Mouse (Mus musculus) kidney, adult 2 months (tissue): ENCODE results near the gene Gmfg. TPM values are rescaled to one million over a fixed set of nuclear protein-coding genes. Genes with fewer than 3 reads are reported as not detected.
A peak's percentile ranks its signal among the peaks of the same experiment; 100 is the strongest.

Experiments used
- DNase-seq: peaks from one replicate; pipeline ENCODE4 v3.0.0; 2021
- H3K27ac ChIP-seq: fragments of 200-500 bp; 2 replicates; pipeline ENCODE4 v1.5.1; 2012; ENCODE audit warnings: low read depth, low read length, control low read depth, inconsistent platforms; ENCODE audit not compliant: insufficient read depth
- H3K27me3 ChIP-seq: fragments of 200-500 bp; replicated peaks from 2 replicates; pipeline ENCODE4 v1.6.1; 2012; ENCODE audit warnings: mild to moderate bottlenecking, moderate library complexity, low read length, inconsistent platforms; ENCODE audit not compliant: control insufficient read depth, insufficient read depth
- H3K36me3 ChIP-seq: fragments of 200-500 bp; 2 replicates; pipeline ENCODE4 v1.6.1; 2012; ENCODE audit warnings: mild to moderate bottlenecking, moderate library complexity, low read length, inconsistent platforms; ENCODE audit not compliant: control insufficient read depth, insufficient read depth
- H3K4me1 ChIP-seq: fragments of 200-500 bp; 2 replicates; pipeline ENCODE4 v1.6.1; 2011; ENCODE audit warnings: low read length; ENCODE audit not compliant: control insufficient read depth, insufficient read depth
- H3K4me3 ChIP-seq: fragments of 200-500 bp; 2 replicates; pipeline ENCODE4 v1.5.1; 2011; ENCODE audit warnings: mild to moderate bottlenecking, low read depth, low read length, control low read depth; ENCODE audit not compliant: insufficient read depth
- CTCF ChIP-seq: fragments of 200-500 bp; conservative IDR thresholded peaks from 2 replicates; pipeline ENCODE4 v1.5.1; 2011; ENCODE audit warnings: low read depth, mild to moderate bottlenecking, control low read depth, low read length, moderate library complexity, mixed read lengths; ENCODE audit not compliant: insufficient read depth, insufficient read length
- POLR2A ChIP-seq: fragments of 200-500 bp; IDR thresholded peaks from one replicate; pipeline ENCODE4 v1.6.1; 2011; ENCODE audit warnings: low read depth, low read length, control low read depth
- whole genome bisulfite sequencing: fragments of 180-500 bp; shearing (Covaris S2); methylation state at CpG from one replicate; pipeline ENCODE4 v1.1.7; 2018; 5-methylcytosine and 5-hydroxymethylcytosine counted together
- polyA plus RNA-seq: library from polyadenylated mRNA; depleted of rRNA; stranded (reverse); fragments of >200 nt; gene quantifications from 2 replicates; pipeline ENCODE4 v1.2.3, GENCODE M21; 2012; rRNA removed

Gmfg gene
- polyA plus RNA-seq = 8.4 and 14.5 TPM in 2 replicates

DNA sequence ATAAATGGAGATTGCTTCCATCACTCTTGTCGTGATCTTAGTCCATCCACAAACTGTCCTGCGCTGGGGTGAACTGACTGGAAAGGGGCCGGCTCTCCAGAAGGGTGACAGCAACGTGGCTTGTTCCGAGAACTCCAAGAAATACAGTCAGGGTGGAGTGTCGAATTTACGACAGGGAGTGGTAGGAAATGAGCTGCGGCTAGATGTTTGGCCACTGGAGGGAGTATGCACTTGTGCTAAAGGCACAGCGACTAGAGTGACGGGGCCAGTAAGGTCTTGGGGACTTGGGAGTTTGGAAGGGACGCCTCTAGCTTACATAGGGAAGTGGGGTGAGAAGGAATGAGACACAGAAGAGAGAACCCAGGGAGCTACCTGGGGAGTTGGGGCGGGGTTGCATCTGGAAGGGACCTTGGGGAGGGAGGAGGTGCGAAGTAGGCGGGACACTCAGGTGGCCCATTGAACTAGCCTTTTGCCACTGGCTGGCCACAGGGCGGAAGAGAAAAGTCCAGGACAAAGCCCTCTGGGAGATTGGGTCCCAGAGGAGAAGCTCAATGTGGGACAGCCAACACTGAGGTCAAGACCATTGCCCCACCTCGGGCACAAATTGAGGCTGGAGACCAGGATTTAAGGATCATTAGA lies at the start of gene Gmfg:
Gene Gmfg, plus strand, starts transcription at position 516 of the 639 bp plus-strand sequence.
- WGBS = 2% methylated on average over 16 of the region's 16 CpGs
- DNase-seq = peak; percentile 90
- H3K4me1 ChIP-seq = peaks cover 3% of the 10 kb centered on the region; the same call in 1 of the 2 replicates
- no peaks in the 10 kb centered on the region for H3K27me3 ChIP-seq
- peak; percentile 76 for TF ChIP-seq CTCF
- no peak for TF ChIP-seq POLR2A
- H3K4me3 ChIP-seq = peak within 1 kb of the TSS; percentile 60
- peak within 1 kb of the TSS; percentile 68 for H3K27ac ChIP-seq
- H3K36me3 ChIP-seq = no peaks in the 10 kb centered on the region

DNA sequence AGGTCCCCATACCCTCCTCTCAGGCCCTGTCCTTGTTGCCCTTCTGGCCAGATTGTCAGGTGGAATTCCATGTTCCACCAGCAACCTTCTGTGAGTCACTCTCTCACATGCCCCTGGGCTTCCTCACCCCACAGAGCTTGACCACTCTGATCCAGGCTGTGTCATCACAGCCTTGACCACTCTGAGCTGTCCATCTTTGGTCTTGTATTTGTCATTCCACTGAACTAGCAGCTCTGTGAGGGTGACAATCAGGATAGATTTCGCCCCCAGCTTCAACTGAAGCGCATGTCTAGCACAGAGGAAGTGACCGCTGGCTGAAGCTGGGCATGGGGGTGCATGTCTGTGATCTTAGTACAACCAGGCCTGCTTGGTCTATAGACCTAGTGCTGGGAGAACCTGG lies 46.9 kb upstream of the Gmfg start:
- H3K4me1 ChIP-seq = peaks cover 10% of the 10 kb centered on the region; the same call in 1 of the 2 replicates
- TF ChIP-seq CTCF (no peak), POLR2A (no peak)
- DNase-seq = no peak
- WGBS = 98% methylated on average over 3 of the region's 3 CpGs
- H3K4me3 ChIP-seq = no peak overlapping the region
- H3K27ac ChIP-seq = no peak overlapping the region
- H3K27me3 ChIP-seq = no peaks in the 10 kb centered on the region
- no peaks in the 10 kb centered on the region; the same call in 1 of the 2 replicates for H3K36me3 ChIP-seq

DNA sequence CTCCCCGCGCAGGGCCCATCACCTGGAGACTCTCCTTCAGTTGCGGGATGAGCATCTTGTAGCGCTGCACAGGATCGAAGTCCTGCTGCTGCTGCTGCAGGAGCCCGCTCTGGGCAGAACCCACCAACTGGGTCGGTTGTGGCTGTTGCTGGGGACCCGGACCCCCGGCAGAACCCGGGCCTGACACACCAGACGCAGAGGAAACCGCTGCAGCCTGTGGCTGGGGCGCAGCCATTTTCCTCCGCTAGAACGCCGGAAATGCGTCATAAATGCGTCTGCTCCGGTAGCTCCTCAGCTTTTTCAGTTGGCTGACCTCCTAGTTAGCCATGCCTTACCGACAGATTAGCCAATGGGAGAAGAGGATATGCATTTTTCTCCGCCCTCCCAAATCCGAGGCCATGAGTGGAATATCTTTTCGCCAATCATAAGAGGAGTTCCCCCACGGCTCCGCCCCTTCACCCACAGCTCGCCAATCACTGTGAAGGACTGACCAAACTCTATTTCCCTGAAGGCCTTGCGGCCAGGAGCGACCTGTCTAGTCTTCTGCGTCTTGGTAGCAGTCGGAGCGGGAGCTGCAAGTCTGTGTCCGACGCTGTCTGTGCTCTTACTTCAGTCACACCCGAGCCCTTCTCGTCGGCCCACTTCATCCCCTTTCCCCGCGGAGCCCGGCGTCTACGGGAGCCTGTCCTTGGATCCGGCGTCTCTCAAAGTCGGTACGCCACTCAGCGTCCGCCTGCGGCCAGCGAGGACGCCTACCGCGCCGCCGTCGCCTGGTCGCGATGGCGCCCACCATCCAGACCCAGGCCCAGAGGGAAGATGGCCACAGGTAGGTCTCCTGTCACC lies 44.6 kb upstream of the Gmfg start, which contains the start of the genes Med29 and Paf1:
Gene Med29, minus strand, starts transcription at position 280 of the 843 bp plus-strand sequence.
Gene Paf1, plus strand, starts transcription at position 523 of the 843 bp plus-strand sequence.
- under 1% methylated on average over 58 of the region's 58 CpGs for WGBS

DNA sequence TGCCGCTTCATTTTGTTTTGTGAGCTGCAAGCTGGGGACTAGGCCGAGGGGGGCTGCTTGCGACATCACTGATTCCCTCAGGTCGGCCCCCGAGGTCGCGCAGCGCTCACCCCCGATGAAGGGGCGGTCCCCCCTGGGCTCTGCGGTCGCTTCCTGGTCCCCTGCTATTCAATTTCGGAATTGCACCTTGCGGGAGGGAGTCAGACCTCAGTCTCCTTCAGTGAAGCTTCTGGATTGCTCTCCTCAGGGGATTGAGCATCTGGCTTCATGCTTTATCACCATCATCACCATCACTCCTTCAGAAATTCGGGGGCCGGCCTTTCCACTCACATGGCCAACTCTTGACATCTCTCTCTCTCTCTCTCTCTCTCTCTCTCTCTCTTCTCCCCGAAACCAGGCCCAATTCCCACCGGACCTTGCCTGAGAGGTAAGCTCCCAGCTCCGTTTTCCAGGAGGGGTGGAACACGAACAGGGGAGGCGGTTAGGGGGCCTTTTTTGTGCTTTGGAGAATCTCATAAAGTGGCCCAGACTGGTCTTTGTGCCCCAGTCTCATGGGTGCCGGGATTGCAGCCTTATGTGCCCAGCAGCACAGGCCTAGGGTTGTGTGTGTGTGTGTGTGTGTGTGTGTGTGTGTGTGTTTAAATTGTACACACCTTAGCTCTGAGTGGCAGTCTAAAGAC lies 43.8 kb upstream of the Gmfg start:
- Histone ChIP-seq H3K27ac (0 out of 2 replicates have a peak overlapping the region, but pooled peaks have one; percentile 17), H3K36me3 (peaks cover 5% of the 10 kb centered on the region), H3K27me3 (no peaks in the 10 kb centered on the region), H3K4me3 (peak overlapping the region; percentile 87), H3K4me1 (peaks cover 6% of the 10 kb centered on the region; the same call in 1 of the 2 replicates)
- TF ChIP-seq CTCF = no peak
- no peak for TF ChIP-seq POLR2A
- 5% methylated on average over 22 of the region's 22 CpGs for WGBS
- DNase-seq = no peak

More for the DNA sequence above, 44.6 kb upstream of the Gmfg start, which contains the start of the genes Med29 and Paf1:
- peak; percentile 99 for DNase-seq
- Histone ChIP-seq H3K27me3 (no peaks in the 10 kb centered on the region), H3K27ac (peak within 1 kb of the TSS; percentile 17; the same call in 1 of the 2 replicates), H3K4me1 (peaks cover 6% of the 10 kb centered on the region; the same call in 1 of the 2 replicates), H3K36me3 (peaks cover 4% of the 10 kb centered on the region), H3K4me3 (peak within 1 kb of the TSS; percentile 87)
- TF ChIP-seq CTCF (no peak), POLR2A (peak; percentile 98)

DNA sequence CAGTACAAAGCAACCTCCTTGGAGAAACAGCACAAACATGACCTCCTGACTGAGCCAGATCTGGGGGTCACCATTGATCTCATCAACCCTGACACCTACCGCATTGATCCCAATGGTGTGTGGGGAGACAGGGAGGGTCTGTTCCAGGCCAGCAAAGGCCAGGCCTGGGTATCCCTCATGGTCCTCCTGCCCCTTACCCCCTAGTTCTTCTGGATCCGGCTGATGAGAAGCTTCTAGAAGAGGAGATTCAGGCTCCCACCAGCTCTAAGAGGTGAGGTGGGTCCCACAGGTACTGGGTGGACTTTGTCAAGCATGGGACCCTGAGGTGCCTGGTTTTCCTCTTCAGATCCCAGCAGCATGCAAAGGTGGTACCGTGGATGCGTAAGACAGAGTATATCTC lies 41.8 kb upstream of the Gmfg start:
- no peak overlapping the region for H3K4me3 ChIP-seq
- TF ChIP-seq CTCF = no peak
- TF ChIP-seq POLR2A = no peak
- peaks cover 5% of the 10 kb centered on the region for H3K36me3 ChIP-seq
- 93% methylated on average over 4 of the region's 4 CpGs for WGBS
- no peak overlapping the region for H3K27ac ChIP-seq
- no peak for DNase-seq
- H3K4me1 ChIP-seq = peaks cover 6% of the 10 kb centered on the region; the same call in 1 of the 2 replicates
- H3K27me3 ChIP-seq = no peaks in the 10 kb centered on the region

DNA sequence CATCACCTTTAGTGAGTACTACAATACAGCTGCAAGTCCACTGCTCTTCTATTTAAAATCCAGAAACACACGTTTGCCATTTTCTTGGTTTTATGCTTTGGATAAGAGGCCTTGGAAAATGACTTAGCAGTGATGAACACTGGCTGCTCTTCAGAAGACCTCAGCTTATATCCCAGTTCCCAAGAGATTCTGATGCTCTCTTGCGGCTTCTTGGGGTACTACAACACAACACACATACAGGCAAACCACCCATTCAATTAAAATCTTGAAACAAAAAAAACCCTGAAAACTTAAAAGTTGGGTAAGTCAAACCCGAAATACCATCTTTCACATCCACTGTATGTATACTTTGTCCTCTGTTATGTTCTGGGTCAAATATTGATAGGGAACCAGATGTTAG lies 39.2 kb upstream of the Gmfg start:
- no peak for TF ChIP-seq POLR2A
- TF ChIP-seq CTCF = no peak
- H3K4me1 ChIP-seq = peaks cover 2% of the 10 kb centered on the region; the same call in 1 of the 2 replicates
- DNase-seq = peak; percentile 42
- 61% methylated on average over 3 of the region's 3 CpGs for WGBS
- H3K27ac ChIP-seq = no peak overlapping the region
- no peaks in the 10 kb centered on the region for H3K27me3 ChIP-seq
- H3K4me3 ChIP-seq = no peak overlapping the region
- H3K36me3 ChIP-seq = peaks cover 5% of the 10 kb centered on the region
